Comparison of ENCODE assay signal across 12 mouse cellular contexts in genomic region chr16:92516139-92516538, GRCm38 (mm10). TPM values are rescaled to one million over a fixed set of nuclear protein-coding genes. Genes with fewer than 3 reads are reported as not detected.
DNase-seq lines count a peak whose midpoint lies in the region; ATAC-seq lines count a peak whose summit lies in the region.
"Had no signal": no experiment of that assay in that cellular context is flagged by ENCODE, and none has a peak within 500 bp of the region (broad histone marks: within the 10 kb centered on the region; RNA-seq: fewer than 3 reads in every experiment).

No protein-coding gene starts in this region.

- peak; percentile 73 for ATAC-seq in heart, embryonic 15.5 days (replicated peaks; ENCODE audit: insufficient number of reproducible peaks, insufficient read depth, low FRiP score, low read depth)
- ATAC-seq in midbrain, embryonic 15.5 days (replicated peaks) = no peak
- no peak for ATAC-seq in midbrain, embryonic 16.5 days
- ATAC-seq: intestine, embryonic 16.5 days; liver, postnatal 0 days had no signal

- H3K4me2 ChIP-seq in heart, embryonic 15.5 days = no peak overlapping the region
- H3K4me2 ChIP-seq in midbrain, embryonic 15.5 days = no peak overlapping the region
- H3K4me2 ChIP-seq in midbrain, embryonic 16.5 days (ENCODE audit: low read length) = no peak overlapping the region

- H3K9me3 ChIP-seq in heart, embryonic 15.5 days (replicated peaks) = no peaks in the 10 kb centered on the region
- H3K9me3 ChIP-seq in midbrain, embryonic 15.5 days = no peaks in the 10 kb centered on the region
- no peaks in the 10 kb centered on the region for H3K9me3 ChIP-seq in midbrain, embryonic 16.5 days (replicated peaks; ENCODE audit: control insufficient read depth, low read length, poor library complexity, severe bottlenecking)

- no peak overlapping the region for H3K27ac ChIP-seq in heart, embryonic 15.5 days
- no peak overlapping the region for H3K27ac ChIP-seq in midbrain, embryonic 15.5 days
- no peak overlapping the region for H3K27ac ChIP-seq in midbrain, embryonic 16.5 days (ENCODE audit: low read length)

- intact Hi-C loops in gastrocnemius, postnatal 14 days (cut with DNase I; ENCODE audit: low total_unique reads) = loop anchor here (10.0 kb wide), 1 partner anchor 1029 kb away; no protein-coding TSS in a partner anchor

- no peaks in the 10 kb centered on the region for H3K36me3 ChIP-seq in heart, embryonic 15.5 days
- no peaks in the 10 kb centered on the region for H3K36me3 ChIP-seq in midbrain, embryonic 15.5 days (replicated peaks)
- no peaks in the 10 kb centered on the region for H3K36me3 ChIP-seq in midbrain, embryonic 16.5 days (ENCODE audit: control insufficient read depth, insufficient read depth, low read length)

- peaks cover 10% of the 10 kb centered on the region for H3K4me1 ChIP-seq in heart, embryonic 15.5 days (replicated peaks)
- no peaks in the 10 kb centered on the region for H3K4me1 ChIP-seq in midbrain, embryonic 15.5 days
- H3K4me1 ChIP-seq in midbrain, embryonic 16.5 days (ENCODE audit: control insufficient read depth, insufficient read depth, low read length) = no peaks in the 10 kb centered on the region

- peaks cover 17% of the 10 kb centered on the region for H3K27me3 ChIP-seq in heart, embryonic 15.5 days
- no peaks in the 10 kb centered on the region for H3K27me3 ChIP-seq in midbrain, embryonic 15.5 days (replicated peaks)
- no peaks in the 10 kb centered on the region for H3K27me3 ChIP-seq in midbrain, embryonic 16.5 days (ENCODE audit: control insufficient read depth, insufficient read depth, low read depth, low read length)

- WGBS in heart, embryonic 15.5 days = 40% methylated on average over 9 of the region's 9 CpGs
- WGBS in midbrain, embryonic 15.5 days = 86% methylated on average over 9 of the region's 9 CpGs
- WGBS in midbrain, embryonic 16.5 days = 88% methylated on average over 9 of the region's 9 CpGs

- no peak overlapping the region for H3K4me3 ChIP-seq in heart, embryonic 15.5 days
- no peak overlapping the region for H3K4me3 ChIP-seq in midbrain, embryonic 15.5 days
- no peak overlapping the region for H3K4me3 ChIP-seq in midbrain, embryonic 16.5 days (ENCODE audit: low read depth, low read length)

- no peak overlapping the region for H3K9ac ChIP-seq in heart, embryonic 15.5 days
- no peak overlapping the region for H3K9ac ChIP-seq in midbrain, embryonic 15.5 days
- no peak overlapping the region for H3K9ac ChIP-seq in midbrain, embryonic 16.5 days (ENCODE audit: low read depth, low read length)
- H3K9ac ChIP-seq: liver, postnatal 0 days had no signal

- DNase-seq in gastrocnemius, postnatal 14 days = peak; percentile 33
- no peak for DNase-seq in gastrocnemius, adult 18-20 months (ENCODE audit: low spot score)
- peak; percentile 59 for DNase-seq in testis, postnatal 10 days (ENCODE audit: low spot score)
- no peak for DNase-seq in testis, postnatal 14 days (ENCODE audit: low spot score)
- DNase-seq in ovary, postnatal 14 days (ENCODE audit: low spot score) = peak; percentile 11
- DNase-seq: gastrocnemius, postnatal 36 days; liver, postnatal 0 days had no signal

RNA-seq across cellular contexts. Expression of gene Clic6, which starts 30.6 kb away (rescaled TPM):
- total RNA-seq in gastrocnemius, postnatal 14 days (2021) = under 1 TPM in 1 of 2 experiments, not detected in 1; 0.08 TPM
- under 1 TPM in 1 of 2 experiments, not detected in 1; 0.14 TPM for total RNA-seq in gastrocnemius, adult 18-20 months (2021)
- 1.8 and 2.9 TPM in 2 replicates for polyA plus RNA-seq in heart, embryonic 15.5 days (2015; fragmentation: Nextera tagmentation; extraction: Ambion mirVana)
- 3.2 and 3.7 TPM in 2 replicates for polyA plus RNA-seq in midbrain, embryonic 15.5 days (2015; fragmentation: Nextera tagmentation; extraction: Ambion mirVana)
- 2.7 and 3.2 TPM in 2 replicates for polyA plus RNA-seq in midbrain, embryonic 16.5 days (2015; fragmentation: Nextera tagmentation; extraction: Ambion mirVana)
- total RNA-seq: monocyte, adult 5-6 weeks had no signal

RNA-seq across cellular contexts. Expression of gene Rcan1, which starts 45.5 kb away (rescaled TPM):
- total RNA-seq in gastrocnemius, postnatal 14 days (2021) = 10 to 100 TPM; 42.3 to 60.5 TPM
- total RNA-seq in gastrocnemius, adult 18-20 months (2021) = 100 to 1,000 TPM in 1 of 2 experiments, 10 to 100 TPM in 1; 53.2 to 329 TPM
- 85.3 and 94.4 TPM in 2 replicates for polyA plus RNA-seq in heart, embryonic 15.5 days (2015; fragmentation: Nextera tagmentation; extraction: Ambion mirVana)
- polyA plus RNA-seq in midbrain, embryonic 15.5 days (2015; fragmentation: Nextera tagmentation; extraction: Ambion mirVana) = 82.1 and 82.9 TPM in 2 replicates
- 76.3 and 80.8 TPM in 2 replicates for polyA plus RNA-seq in midbrain, embryonic 16.5 days (2015; fragmentation: Nextera tagmentation; extraction: Ambion mirVana)

Comparison
In these comparisons a context has a peak if more than half of its experiments do, and no peak if none do; other contexts are left out.
1. DNase-seq: peak in gastrocnemius, postnatal 14 days (single experiment), testis, postnatal 10 days (single experiment) and ovary, postnatal 14 days (single experiment); none in gastrocnemius, adult 18-20 months (single experiment) and testis, postnatal 14 days (single experiment).